Mouse (Mus musculus) liver, postnatal 0 days (tissue): ENCODE results near the gene Esr1. TPM values are rescaled to one million over a fixed set of nuclear protein-coding genes. Genes with fewer than 3 reads are reported as not detected.

ENCODE experiments used
- ATAC-seq: fragments of 200-750 bp; cut with Nextera tagmentation; 2 replicates; pipeline ENCODE4 v1.8.0; 2017; ENCODE audit warnings: mild to moderate bottlenecking, moderate library complexity
- DNase-seq: peaks from one replicate; pipeline ENCODE4 v3.0.0-alpha.2; 2016
- H3K27ac ChIP-seq: fragments of 300-500 bp; sonication (generic); 2 replicates; pipeline ENCODE4 v1.5.1; 2014; ENCODE audit warnings: antibody characterized with exemption, moderate library complexity, mild to moderate bottlenecking, low read depth
- H3K27me3 ChIP-seq: fragments of 300-500 bp; sonication (generic); 2 replicates; pipeline ENCODE4 v1.6.1; 2014; ENCODE audit warnings: low read length, control low read depth, mixed read lengths; ENCODE audit not compliant: insufficient read depth
- H3K36me3 ChIP-seq: fragments of 300-500 bp; sonication (generic); replicated peaks from 2 replicates; pipeline ENCODE4 v1.6.1; 2014; ENCODE audit warnings: mild to moderate bottlenecking, control low read depth, low read length, moderate library complexity, mixed read lengths; ENCODE audit not compliant: insufficient read depth
- H3K4me1 ChIP-seq: fragments of 300-500 bp; sonication (generic); 2 replicates; pipeline ENCODE4 v1.6.1; 2014; ENCODE audit warnings: antibody characterized with exemption, mild to moderate bottlenecking, control low read depth; ENCODE audit not compliant: insufficient read depth
- H3K4me2 ChIP-seq: fragments of 300-500 bp; sonication (generic); 2 replicates; pipeline ENCODE4 v1.6.1; 2014; ENCODE audit warnings: low read depth, mild to moderate bottlenecking, low read length, moderate library complexity, mixed read lengths
- H3K4me3 ChIP-seq: fragments of 300-500 bp; sonication (generic); 2 replicates; pipeline ENCODE4 v1.5.1; 2014; ENCODE audit warnings: low read depth, low read length
- H3K9ac ChIP-seq: fragments of 300-500 bp; sonication (generic); replicated peaks from 2 replicates; pipeline ENCODE4 v1.6.1; 2014; ENCODE audit warnings: mild to moderate bottlenecking, moderate library complexity
- H3K9me3 ChIP-seq: fragments of 300-500 bp; sonication (generic); 2 replicates; pipeline ENCODE4 v1.6.1; 2016; ENCODE audit warnings: mild to moderate bottlenecking, control low read depth, low read length, mixed read lengths
- CTCF ChIP-seq: sonication (generic); IDR thresholded peaks from 2 replicates; pipeline ENCODE4 v1.5.1; 2016; ENCODE audit warnings: antibody characterized with exemption, low read depth
- EP300 ChIP-seq: IDR thresholded peaks from 2 replicates; pipeline ENCODE4 v1.6.1; 2016; ENCODE audit warnings: antibody characterized with exemption, low read depth, mild to moderate bottlenecking
- WGBS: fragments of 180-500 bp; shearing (Covaris S2); extraction: QIAGEN DNeasy Blood & Tissue Kit; methylation state at CpG from one replicate; pipeline ENCODE4 v1.1.7; 2014; ENCODE audit not compliant: insufficient replicate concordance; 5-methylcytosine and 5-hydroxymethylcytosine counted together
- polyA plus RNA-seq: library from polyadenylated mRNA; unstranded; fragments of >200 nt; fragmentation: Nextera tagmentation; extraction: Ambion mirVana; gene quantifications from 2 replicates; pipeline ENCODE4 v1.2.1, GENCODE M21; 2015

Esr1 gene
- polyA plus RNA-seq, 1 experiment from 2014 or later: 1.0 TPM

- H3K36me3 ChIP-seq: no peaks in the 10 kb centered on the region
- no peak overlapping the region for H3K4me3 ChIP-seq
- no peak for TF ChIP-seq EP300
- H3K9ac ChIP-seq: no peak overlapping the region
- WGBS: 71% methylated on average over 4 of the region's 4 CpGs
- H3K9me3 ChIP-seq: no peaks in the 10 kb centered on the region
- no peaks in the 10 kb centered on the region for H3K27me3 ChIP-seq
- no peaks in the 10 kb centered on the region for H3K4me1 ChIP-seq
- ATAC-seq (no peak), DNase-seq (no peak)
- no peak overlapping the region for H3K27ac ChIP-seq
- no peak overlapping the region for H3K4me2 ChIP-seq
Measured at GRCm38 (mm10) chr10:4589576-4589975, 21.8 kb upstream of the Esr1 start.

GRCm38 (mm10) chr10:4590956-4591355 is 20.4 kb upstream of the Esr1 start:
- 75% methylated on average over 8 of the region's 8 CpGs for WGBS
- no peak overlapping the region for H3K9ac ChIP-seq
- H3K27me3 ChIP-seq: no peaks in the 10 kb centered on the region
- DNase-seq (no peak), ATAC-seq (no peak)
- no peak overlapping the region for H3K27ac ChIP-seq
- no peaks in the 10 kb centered on the region for H3K9me3 ChIP-seq
- H3K4me2 ChIP-seq: no peak overlapping the region
- no peak overlapping the region for H3K4me3 ChIP-seq
- H3K36me3 ChIP-seq: no peaks in the 10 kb centered on the region
- TF ChIP-seq CTCF (no peak), EP300 (no peak)
- H3K4me1 ChIP-seq: no peaks in the 10 kb centered on the region

- Histone ChIP-seq H3K4me3 (no peak overlapping the region), H3K9ac (no peak overlapping the region), H3K9me3 (no peaks in the 10 kb centered on the region), H3K4me1 (no peaks in the 10 kb centered on the region), H3K27ac (no peak overlapping the region), H3K4me2 (no peak overlapping the region), H3K27me3 (no peaks in the 10 kb centered on the region), H3K36me3 (no peaks in the 10 kb centered on the region)
- ATAC-seq (no peak), DNase-seq (no peak)
- 56% methylated on average over 4 of the region's 4 CpGs for WGBS
- peak; percentile 54 for TF ChIP-seq CTCF
- no peak for TF ChIP-seq EP300
Measured at GRCm38 (mm10) chr10:4593828-4594227, 17.6 kb upstream of the Esr1 start.

GRCm38 (mm10) chr10:4597211-4597610 is 14.2 kb upstream of the Esr1 start:
- H3K36me3 ChIP-seq: no peaks in the 10 kb centered on the region
- H3K27ac ChIP-seq: no peak overlapping the region
- H3K27me3 ChIP-seq: no peaks in the 10 kb centered on the region
- ATAC-seq (no peak), DNase-seq (no peak)
- no peaks in the 10 kb centered on the region for H3K4me1 ChIP-seq
- TF ChIP-seq EP300: no peak
- TF ChIP-seq CTCF: no peak
- 76% methylated on average over 4 of the region's 4 CpGs for WGBS
- no peak overlapping the region for H3K9ac ChIP-seq
- H3K4me3 ChIP-seq: no peak overlapping the region
- H3K4me2 ChIP-seq: no peak overlapping the region
- 0 out of 2 replicates have a peak, but pooled peaks cover 2% of the 10 kb centered on the region for H3K9me3 ChIP-seq

- Histone ChIP-seq H3K27me3 (no peaks in the 10 kb centered on the region), H3K27ac (no peak overlapping the region), H3K9ac (no peak overlapping the region), H3K4me2 (no peak overlapping the region), H3K4me3 (no peak overlapping the region), H3K4me1 (no peaks in the 10 kb centered on the region), H3K36me3 (no peaks in the 10 kb centered on the region), H3K9me3 (0 out of 2 replicates have a peak, but pooled peaks cover 2% of the 10 kb centered on the region)
- ATAC-seq: no peak
- peak; percentile 73 for TF ChIP-seq CTCF
- no peak for TF ChIP-seq EP300
- WGBS: 63% methylated on average over 10 of the region's 10 CpGs
- peak; percentile 55 for DNase-seq
Measured at GRCm38 (mm10) chr10:4598244-4598842, 13.1 kb upstream of the Esr1 start.

- ATAC-seq (no peak), DNase-seq (no peak)
- no peak overlapping the region for H3K4me3 ChIP-seq
- TF ChIP-seq EP300 (no peak), CTCF (no peak)
- H3K9ac ChIP-seq: no peak overlapping the region
- H3K27me3 ChIP-seq: no peaks in the 10 kb centered on the region
- no peak overlapping the region for H3K4me2 ChIP-seq
- WGBS: 82% methylated on average over 12 of the region's 12 CpGs
- H3K9me3 ChIP-seq: 0 out of 2 replicates have a peak, but pooled peaks cover 2% of the 10 kb centered on the region
- no peaks in the 10 kb centered on the region for H3K4me1 ChIP-seq
- no peak overlapping the region for H3K27ac ChIP-seq
- H3K36me3 ChIP-seq: no peaks in the 10 kb centered on the region
Measured at GRCm38 (mm10) chr10:4598916-4599315, 12.5 kb upstream of the Esr1 start.

GRCm38 (mm10) chr10:4599591-4599990 is 11.8 kb upstream of the Esr1 start:
- H3K27me3 ChIP-seq: no peaks in the 10 kb centered on the region
- no peaks in the 10 kb centered on the region for H3K36me3 ChIP-seq
- DNase-seq: no peak
- TF ChIP-seq EP300 (no peak), CTCF (no peak)
- no peak overlapping the region for H3K4me3 ChIP-seq
- H3K4me2 ChIP-seq: no peak overlapping the region
- 70% methylated on average over 4 of the region's 4 CpGs for WGBS
- no peak overlapping the region for H3K27ac ChIP-seq
- H3K9ac ChIP-seq: no peak overlapping the region
- ATAC-seq: peak; percentile 22; the same call in 1 of the 2 replicates
- no peaks in the 10 kb centered on the region for H3K4me1 ChIP-seq
- H3K9me3 ChIP-seq: 0 out of 2 replicates have a peak, but pooled peaks cover 2% of the 10 kb centered on the region
